Mouse (Mus musculus): ENCODE measurements around the gene Rab3c. TPM values are rescaled to one million over a fixed set of nuclear protein-coding genes. Genes with fewer than 3 reads are reported as not detected.

The Rab3c gene
- total and polyA plus RNA-seq, 3 experiments = not detected

DNA sequence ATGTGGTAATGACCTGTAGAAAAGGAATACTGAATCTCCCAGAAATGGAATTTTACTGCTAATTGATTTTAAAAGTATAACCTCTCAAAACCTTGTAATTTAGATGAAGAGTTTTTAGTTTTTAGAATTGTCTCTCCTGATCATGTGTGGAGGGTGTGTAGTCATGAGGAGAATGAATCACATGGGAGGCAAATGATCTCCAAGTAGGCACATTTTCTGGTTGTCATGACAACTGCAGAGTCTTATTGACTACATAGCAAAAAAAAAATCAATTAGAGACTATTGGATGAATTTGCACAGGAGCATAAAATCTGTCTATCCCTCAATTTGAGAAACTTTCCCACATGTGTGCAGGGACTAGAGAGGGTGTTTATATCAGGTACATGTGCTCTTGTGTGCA, 199.6 kb downstream of the Rab3c start:
- dilution Hi-C loops (cut with MboI; ENCODE audit: extremely low pct_ligation_motif_present, extremely low pct_unique_long_range_greater_than_20kb, low sequenced_read_pairs) (no loop called here), in situ Hi-C loops (cut with MboI; ENCODE audit: low pct_ligation_motif_present, low pct_unique_long_range_greater_than_20kb, low sequenced_read_pairs) (no loop called here)
- TF ChIP-seq GABPA (IDR thresholded peaks at IDR 0.05; ENCODE audit: insufficient replicate concordance, low read depth, low read length) (no peak), ZC3H11A (IDR thresholded peaks at IDR 0.05; ENCODE audit: low read depth, low read length) (no peak), POLR2AphosphoS2 (IDR thresholded peaks at IDR 0.05; ENCODE audit: low read depth, low read length) (no peak), MAZ (IDR thresholded peaks at IDR 0.05; ENCODE audit: low read depth, low read length) (no peak), MAFK (IDR thresholded peaks at IDR 0.05; ENCODE audit: insufficient replicate concordance, low read length) (no peak)
- Histone ChIP-seq H3K4me1 (ENCODE audit: control insufficient read depth in 1 of 2, insufficient read depth in 2 of 2) (no peaks in the 10 kb centered on the region), H3K9ac (ENCODE audit: insufficient read depth, low read depth) (no peak overlapping the region), H3K27ac (ENCODE audit: insufficient read depth, low read depth) (no peak overlapping the region), H3K9me3 (replicated peaks; ENCODE audit: low read length) (peaks cover 31% of the 10 kb centered on the region), H3K4me3 (replicated peaks in 1 of 3; ENCODE audit: low read depth in 2 of 3, low read length in 2 of 3, poor library complexity in 1 of 3) (no peak overlapping the region), H3K4me2 (ENCODE audit: insufficient read depth, low read depth, poor library complexity, severe bottlenecking) (no peak overlapping the region), H3K79me2 (replicated peaks; ENCODE audit: control insufficient read depth, extremely low read depth, insufficient read depth, poor library complexity, severe bottlenecking) (no peaks in the 10 kb centered on the region), H3K27me3 (replicated peaks) (no peaks in the 10 kb centered on the region), H3K36me3 (replicated peaks in 1 of 2; ENCODE audit: control insufficient read depth in 1 of 2, insufficient read depth in 1 of 2, low read length in 1 of 2) (no peaks in the 10 kb centered on the region)
- DNase-seq (ENCODE audit: extremely low read depth) = no peak

DNA sequence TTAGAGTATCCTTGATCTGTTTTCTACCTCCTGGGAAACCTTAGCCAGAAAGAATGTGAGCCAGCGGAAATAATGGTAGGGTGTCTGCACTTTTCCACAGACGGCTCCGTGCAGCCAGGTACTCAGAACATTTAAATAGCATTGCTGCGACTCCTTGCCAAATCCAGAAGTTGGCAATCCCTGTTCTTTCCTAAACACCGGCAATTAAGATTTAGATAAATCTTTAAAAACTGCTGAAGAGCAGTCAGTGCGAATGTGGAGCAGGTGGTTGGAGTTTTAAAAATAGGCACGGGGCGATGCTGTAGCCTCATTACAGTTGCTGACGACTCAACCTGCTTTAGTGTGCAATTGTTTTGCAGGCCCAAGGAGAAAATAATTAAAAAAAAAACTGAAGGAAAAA, 205.2 kb downstream of the Rab3c start:
- in situ Hi-C loops (cut with MboI; ENCODE audit: low pct_ligation_motif_present, low pct_unique_long_range_greater_than_20kb, low sequenced_read_pairs) (no loop called here), dilution Hi-C loops (cut with MboI; ENCODE audit: extremely low pct_ligation_motif_present, extremely low pct_unique_long_range_greater_than_20kb, low sequenced_read_pairs) (no loop called here)
- Histone ChIP-seq H3K4me2 (ENCODE audit: insufficient read depth, low read depth, poor library complexity, severe bottlenecking) (no peak overlapping the region), H3K9ac (ENCODE audit: insufficient read depth, low read depth) (no peak overlapping the region), H3K27me3 (replicated peaks) (no peaks in the 10 kb centered on the region), H3K4me1 (ENCODE audit: control insufficient read depth in 1 of 2, insufficient read depth in 2 of 2) (no peaks in the 10 kb centered on the region), H3K9me3 (replicated peaks; ENCODE audit: low read length) (peaks cover 23% of the 10 kb centered on the region), H3K36me3 (replicated peaks in 1 of 2; ENCODE audit: control insufficient read depth in 1 of 2, insufficient read depth in 1 of 2, low read length in 1 of 2) (no peaks in the 10 kb centered on the region), H3K79me2 (replicated peaks; ENCODE audit: control insufficient read depth, extremely low read depth, insufficient read depth, poor library complexity, severe bottlenecking) (no peaks in the 10 kb centered on the region), H3K27ac (ENCODE audit: insufficient read depth, low read depth) (no peak overlapping the region), H3K4me3 (replicated peaks in 1 of 3; ENCODE audit: low read depth in 2 of 3, low read length in 2 of 3, poor library complexity in 1 of 3) (no peak overlapping the region)
- no peak for DNase-seq (ENCODE audit: extremely low read depth)
- TF ChIP-seq POLR2A (IDR thresholded peaks at IDR 0.05; ENCODE audit: low read depth, low read length) (no peak), TCF12 (IDR thresholded peaks at IDR 0.05; ENCODE audit: low read depth, low read length) (no peak), PAX5 (IDR thresholded peaks at IDR 0.05; ENCODE audit: low read length) (no peak), MYC (IDR thresholded peaks at IDR 0.05; ENCODE audit: low read depth, low read length) (no peak), NELFE (IDR thresholded peaks at IDR 0.05; ENCODE audit: low read depth, low read length) (no peak), EP300 (IDR thresholded peaks at IDR 0.05; ENCODE audit: low read length) (no peak)

DNA sequence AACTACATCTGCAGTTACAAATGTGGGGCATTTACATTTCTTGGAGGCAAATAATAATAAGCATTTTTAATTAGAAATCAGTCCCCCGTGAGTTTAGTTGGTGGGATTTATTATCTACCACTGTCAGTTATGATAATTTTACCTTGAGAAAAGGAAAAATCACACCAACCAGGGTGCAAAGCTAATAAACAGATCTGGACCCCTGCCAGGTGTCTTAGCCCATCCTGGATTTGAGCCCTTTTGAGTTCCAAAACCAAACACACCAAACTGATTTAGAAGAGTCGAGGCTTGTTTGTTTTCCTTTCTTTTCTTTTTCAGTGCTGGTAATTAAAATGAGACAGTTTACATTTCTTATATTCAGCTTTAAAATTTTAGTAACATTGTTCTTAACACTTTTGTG, 206.6 kb downstream of the Rab3c start:
- Histone ChIP-seq H3K4me3 (replicated peaks in 1 of 3; ENCODE audit: low read depth in 2 of 3, low read length in 2 of 3, poor library complexity in 1 of 3) (no peak overlapping the region), H3K36me3 (replicated peaks in 1 of 2; ENCODE audit: control insufficient read depth in 1 of 2, insufficient read depth in 1 of 2, low read length in 1 of 2) (no peaks in the 10 kb centered on the region), H3K9ac (ENCODE audit: insufficient read depth, low read depth) (no peak overlapping the region), H3K79me2 (replicated peaks; ENCODE audit: control insufficient read depth, extremely low read depth, insufficient read depth, poor library complexity, severe bottlenecking) (no peaks in the 10 kb centered on the region), H3K27me3 (replicated peaks) (no peaks in the 10 kb centered on the region), H3K27ac (ENCODE audit: insufficient read depth, low read depth) (no peak overlapping the region), H3K4me2 (ENCODE audit: insufficient read depth, low read depth, poor library complexity, severe bottlenecking) (no peak overlapping the region), H3K9me3 (replicated peaks; ENCODE audit: low read length) (peaks cover 25% of the 10 kb centered on the region), H3K4me1 (ENCODE audit: control insufficient read depth in 1 of 2, insufficient read depth in 2 of 2) (no peaks in the 10 kb centered on the region)
- no peak for TF ChIP-seq ZMIZ1 (IDR thresholded peaks at IDR 0.05; ENCODE audit: low read depth, low read length)
- TF ChIP-seq MXI1 (IDR thresholded peaks at IDR 0.05; ENCODE audit: low read depth, low read length) = no peak
- no peak for TF ChIP-seq NRF1 (IDR thresholded peaks at IDR 0.05; ENCODE audit: low read depth, low read length)
- no peak for TF ChIP-seq HCFC1 (IDR thresholded peaks at IDR 0.05; ENCODE audit: low read depth, low read length)
- no peak for TF ChIP-seq CTCF (conservative IDR thresholded peaks at IDR 0.05 in 1 of 2, IDR thresholded peaks at IDR 0.05 in 1 of 2; ENCODE audit: low read depth in 2 of 2, low read length in 2 of 2)
- TF ChIP-seq IRF4 (IDR thresholded peaks at IDR 0.05; ENCODE audit: low read depth, low read length) = no peak
- TF ChIP-seq RCOR1 (conservative IDR thresholded peaks at IDR 0.05; ENCODE audit: low read depth, low read length) = no peak
- TF ChIP-seq PAX5 (IDR thresholded peaks at IDR 0.05; ENCODE audit: low read length) = no peak
- no peak for TF ChIP-seq ELF1 (IDR thresholded peaks at IDR 0.05; ENCODE audit: low read depth, low read length)
- no peak for TF ChIP-seq MYC (IDR thresholded peaks at IDR 0.05; ENCODE audit: low read depth, low read length)
- no peak for TF ChIP-seq BHLHE40 (IDR thresholded peaks at IDR 0.05; ENCODE audit: low read depth, low read length)
- DNase-seq (ENCODE audit: extremely low read depth) = no peak
- dilution Hi-C loops (cut with MboI; ENCODE audit: extremely low pct_ligation_motif_present, extremely low pct_unique_long_range_greater_than_20kb, low sequenced_read_pairs) = no loop called here
- in situ Hi-C loops (cut with MboI; ENCODE audit: low pct_ligation_motif_present, low pct_unique_long_range_greater_than_20kb, low sequenced_read_pairs) = no loop called here
